Mouse (Mus musculus): Measurements from ENCODE around the gene B230217C12Rik.
"Not testable (repeated sequence)": the region's sequence is repeated elsewhere in the genome, so short reads cannot be mapped to it uniquely, and the experiment has no call there.

B230217C12Rik gene

DNA sequence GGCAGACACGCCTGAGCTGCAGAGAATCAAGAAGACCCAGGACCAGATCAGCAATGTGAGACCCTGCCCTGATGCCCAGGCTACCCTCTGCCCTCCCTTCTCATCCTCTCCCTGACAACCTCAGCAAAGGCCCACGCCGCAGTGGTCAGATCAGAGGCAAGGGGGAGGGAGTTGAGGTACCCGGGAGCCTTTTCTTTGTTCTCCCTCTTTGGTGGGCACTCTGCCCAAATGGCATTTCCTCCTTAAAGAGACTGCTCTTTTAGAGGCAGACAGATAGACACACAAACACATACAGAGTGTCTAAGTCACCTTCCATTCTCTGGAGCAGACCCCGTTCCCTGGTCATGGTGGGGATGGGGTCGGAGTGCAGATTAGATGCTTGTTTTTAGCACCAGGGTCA is 15.7 kb upstream of the B230217C12Rik start:
- in situ Hi-C loops (cut with MseI, MboI) = no loop called here

DNA sequence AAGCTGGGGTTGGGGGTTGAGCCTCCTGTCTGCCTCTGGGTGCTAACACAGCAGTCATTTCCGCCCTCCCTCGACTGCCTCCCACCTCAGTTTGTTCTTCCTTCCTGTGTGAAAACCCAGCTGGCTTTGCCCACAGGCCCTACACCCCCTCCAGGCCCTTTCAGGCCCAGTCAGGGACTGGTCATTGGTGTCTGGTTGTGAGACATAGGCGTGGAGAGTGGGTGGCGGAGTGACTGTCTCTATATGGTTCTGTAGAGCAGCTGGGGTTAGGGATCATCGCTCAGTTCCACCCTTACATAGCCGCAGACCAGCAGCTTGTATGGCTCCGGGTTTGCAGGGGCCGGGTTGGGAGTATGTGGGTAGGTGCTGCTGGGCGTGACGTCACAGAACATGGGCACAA is 15.3 kb upstream of the B230217C12Rik start:
- in situ Hi-C loops (cut with MseI, MboI) = no loop called here

DNA sequence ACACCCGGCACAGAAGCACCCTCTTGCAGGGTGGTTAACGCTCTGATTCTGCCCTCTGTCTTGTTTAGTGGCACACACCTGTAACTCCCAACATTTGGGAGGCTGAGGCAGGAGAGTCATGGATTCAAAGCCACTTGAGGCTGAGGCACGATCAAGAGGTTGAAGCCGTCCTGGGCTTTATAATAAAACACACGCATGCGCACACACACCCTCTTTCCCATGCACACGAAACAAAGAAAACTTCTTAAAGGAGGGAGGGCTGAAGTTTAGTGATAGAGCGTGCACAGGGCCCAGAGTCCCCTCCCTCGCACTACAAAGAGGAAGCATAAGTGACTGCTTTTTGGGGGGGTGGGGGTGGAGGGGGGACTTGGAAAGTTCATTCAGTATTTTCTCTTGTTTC is 14.6 kb upstream of the B230217C12Rik start:
- in situ Hi-C loops (cut with MseI, MboI) = no loop called here

DNA sequence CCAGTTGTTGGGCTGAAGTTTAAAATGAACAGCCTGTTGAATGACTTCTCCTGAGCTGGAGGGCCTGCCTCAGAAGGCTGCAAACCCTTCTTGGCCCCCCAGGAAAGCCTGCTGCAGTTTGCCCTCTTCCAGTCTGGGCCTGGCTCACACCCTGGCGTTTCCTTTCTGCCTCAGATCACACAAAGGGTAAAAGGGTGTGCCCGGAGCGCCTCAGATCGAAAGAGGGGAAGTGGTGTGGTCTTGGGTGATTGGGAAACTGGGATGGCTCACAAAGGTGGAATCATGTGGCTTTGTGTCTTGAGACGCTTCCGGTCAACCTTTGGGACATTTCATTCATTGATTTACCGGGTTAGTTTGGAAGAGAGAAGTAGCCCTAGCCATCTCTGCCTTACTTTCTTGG is 14.2 kb upstream of the B230217C12Rik start:
- in situ Hi-C loops (cut with MseI, MboI) = no loop called here

DNA sequence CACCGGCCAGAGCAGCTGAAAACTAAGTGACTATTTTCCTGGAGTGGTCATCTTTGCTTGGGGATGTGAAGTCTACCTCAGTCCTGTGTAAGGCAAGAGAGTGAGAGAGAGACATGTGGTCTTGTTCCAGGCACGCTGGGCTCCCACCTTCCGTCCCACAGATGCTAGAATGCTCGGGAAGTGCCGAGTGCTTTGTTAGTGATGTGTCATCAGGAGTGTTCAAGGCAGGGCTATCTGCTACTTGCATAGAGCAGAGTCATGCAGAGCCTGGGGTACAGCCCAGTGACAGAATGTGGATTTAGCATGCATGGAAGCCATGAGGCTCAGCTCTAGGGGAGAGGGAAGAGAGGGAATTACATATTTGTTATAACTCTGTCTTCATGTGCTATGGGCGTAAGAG is 12.9 kb upstream of the B230217C12Rik start:
- in situ Hi-C loops (cut with MseI, MboI) = no loop called here

DNA sequence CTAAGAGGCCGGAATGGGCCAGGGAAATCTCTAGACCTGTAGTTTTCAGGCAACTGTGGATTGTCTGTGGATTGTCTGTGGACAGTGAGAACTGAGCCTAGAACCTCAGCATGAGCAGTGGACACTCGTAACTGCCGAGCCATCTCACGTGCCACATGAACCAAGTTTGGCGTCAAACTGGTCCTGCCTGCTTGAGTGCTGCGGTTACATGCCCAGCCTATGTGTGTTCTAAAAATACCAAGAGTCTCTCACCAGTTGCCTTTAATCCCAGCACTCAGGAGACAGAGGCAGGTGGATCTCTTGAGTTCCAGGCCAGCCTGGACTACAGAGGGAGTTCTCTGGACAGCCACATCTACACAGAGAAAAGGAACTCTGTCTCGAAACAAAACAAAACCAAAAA is 11.2 kb upstream of the B230217C12Rik start:
- in situ Hi-C loops (cut with MseI, MboI) = no loop called here

DNA sequence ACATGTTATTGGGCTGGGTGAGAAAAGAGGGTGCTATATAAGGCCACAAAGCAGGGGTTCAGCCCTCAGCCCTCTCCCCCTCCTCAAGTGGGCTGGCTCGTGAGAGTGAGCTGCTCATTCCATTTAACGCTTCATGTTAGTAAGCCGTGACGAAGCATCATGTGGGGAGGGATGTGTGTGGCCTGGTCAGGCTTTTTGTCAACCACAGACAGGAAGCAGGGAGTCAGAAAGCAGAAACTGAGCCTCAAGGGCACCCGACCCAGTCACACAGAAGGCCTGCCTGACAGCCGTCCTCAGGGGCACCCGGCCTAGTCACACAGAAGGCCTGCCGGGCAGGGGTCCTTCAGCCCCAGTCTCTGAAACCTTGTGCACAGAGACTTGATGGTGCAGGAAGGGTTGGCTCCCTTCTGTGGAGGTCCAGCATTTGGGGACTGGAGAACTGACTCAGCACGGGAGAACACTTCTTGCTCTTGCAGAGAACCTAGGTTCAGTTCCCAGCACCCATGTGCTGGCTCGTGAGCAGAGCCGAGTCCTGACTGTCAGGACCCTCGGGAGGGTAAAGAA is 10.6 kb upstream of the B230217C12Rik start:
- in situ Hi-C loops (cut with MseI, MboI) = no loop called here

DNA sequence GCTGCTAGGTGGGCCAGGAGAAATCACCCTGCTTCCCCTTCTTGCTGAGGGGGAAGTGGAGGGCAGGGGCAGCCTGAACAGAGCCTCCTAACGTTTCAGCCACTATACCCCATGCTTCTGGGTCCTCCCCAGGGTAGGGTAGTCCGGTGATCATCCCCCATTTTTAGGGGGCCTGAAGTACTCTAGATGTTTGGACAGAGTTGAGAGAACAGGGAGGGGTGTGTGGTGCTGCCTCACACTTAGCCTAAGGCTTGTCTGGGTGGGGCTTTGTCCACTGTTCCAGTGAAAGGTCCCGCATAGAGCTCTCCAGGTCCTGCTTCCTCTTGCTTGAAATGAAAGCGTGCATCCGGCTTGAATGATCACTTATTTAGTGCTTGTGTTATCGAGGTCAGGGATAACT is 10.1 kb upstream of the B230217C12Rik start:
- in situ Hi-C loops (cut with MseI, MboI) = no loop called here

DNA sequence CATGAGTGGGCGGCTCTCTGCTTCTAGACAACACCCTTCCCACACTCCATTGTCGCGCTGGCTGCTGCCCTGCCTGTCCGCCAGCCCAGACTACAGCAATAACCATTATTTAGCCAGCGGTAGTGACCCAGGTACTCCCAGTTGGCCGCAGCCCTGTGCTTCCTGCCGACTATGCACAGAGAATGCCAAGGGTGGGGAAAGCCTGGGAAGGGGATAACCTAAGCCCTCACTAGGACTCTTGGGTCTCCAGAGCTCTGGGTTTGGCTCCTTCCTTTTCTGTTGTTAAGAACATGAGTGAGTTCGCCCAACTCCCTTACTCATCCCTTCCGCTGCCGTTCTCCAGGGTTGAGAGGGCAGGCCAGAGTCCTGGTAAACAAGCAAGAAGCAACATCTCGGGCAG is 8.6 kb upstream of the B230217C12Rik start:
- in situ Hi-C loops (cut with MseI, MboI) = no loop called here

DNA sequence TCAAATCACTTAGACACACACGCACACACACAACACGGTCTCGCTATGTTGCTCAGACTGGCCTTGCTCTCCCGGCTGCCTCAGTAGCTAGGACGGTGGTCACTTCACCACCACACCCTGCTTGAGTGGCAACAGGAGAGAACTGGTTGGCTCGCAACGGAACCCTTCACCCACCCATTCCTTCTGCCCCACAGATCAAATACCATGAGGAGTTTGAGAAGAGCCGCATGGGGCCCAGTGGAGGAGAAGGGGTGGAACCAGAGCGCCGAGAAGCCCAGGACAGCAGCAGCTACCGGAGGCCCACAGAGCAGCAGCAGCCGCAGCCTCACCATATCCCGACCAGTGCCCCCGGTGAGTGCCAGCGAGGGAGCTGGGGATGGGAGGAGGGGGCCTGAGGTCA is 7.2 kb upstream of the B230217C12Rik start:
- in situ Hi-C loops (cut with MseI, MboI) = no loop called here

DNA sequence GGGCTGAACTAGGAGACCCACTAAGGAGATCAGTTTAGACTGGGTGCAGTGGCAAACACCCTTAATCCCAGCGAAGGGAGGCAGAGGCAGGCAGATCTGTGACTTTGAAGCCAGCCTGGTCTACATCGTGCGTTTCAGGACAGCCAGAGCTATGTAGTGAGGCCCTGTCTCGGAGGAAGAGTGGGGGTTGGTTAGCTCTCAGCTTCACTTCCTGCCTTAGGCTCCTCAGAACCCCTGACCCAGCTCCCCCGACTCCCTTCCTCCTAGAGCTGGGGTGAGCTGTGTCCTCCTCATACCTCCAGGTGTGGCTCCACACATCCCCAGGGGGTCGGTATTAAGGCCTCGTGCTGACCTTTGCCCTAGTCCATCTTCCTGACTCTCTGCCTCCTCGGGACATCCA is 4.0 kb upstream of the B230217C12Rik start:
- in situ Hi-C loops (cut with MseI, MboI) = no loop called here

DNA sequence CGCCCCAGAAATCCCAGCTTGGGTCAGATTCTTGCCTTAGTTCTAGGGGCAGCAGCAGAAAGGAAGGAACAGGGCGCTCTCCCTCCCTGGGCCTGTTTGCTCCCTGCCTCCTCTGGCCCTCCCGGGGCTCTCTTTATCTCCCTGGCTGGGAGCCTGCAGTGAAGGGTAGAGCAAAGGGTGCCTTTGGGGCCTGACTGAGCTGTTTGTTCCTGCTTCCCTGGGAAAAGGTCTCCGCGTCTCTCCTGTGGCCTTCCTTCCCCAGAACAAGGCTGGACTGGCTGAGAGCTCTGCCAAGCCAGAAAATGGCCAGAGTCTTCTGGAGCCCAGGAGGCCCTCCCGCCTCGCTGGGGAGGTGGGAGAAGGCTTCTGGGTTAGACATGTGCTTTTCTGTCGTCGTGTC is 3.5 kb upstream of the B230217C12Rik start:
- in situ Hi-C loops (cut with MseI, MboI) = not testable (repeated sequence)

DNA sequence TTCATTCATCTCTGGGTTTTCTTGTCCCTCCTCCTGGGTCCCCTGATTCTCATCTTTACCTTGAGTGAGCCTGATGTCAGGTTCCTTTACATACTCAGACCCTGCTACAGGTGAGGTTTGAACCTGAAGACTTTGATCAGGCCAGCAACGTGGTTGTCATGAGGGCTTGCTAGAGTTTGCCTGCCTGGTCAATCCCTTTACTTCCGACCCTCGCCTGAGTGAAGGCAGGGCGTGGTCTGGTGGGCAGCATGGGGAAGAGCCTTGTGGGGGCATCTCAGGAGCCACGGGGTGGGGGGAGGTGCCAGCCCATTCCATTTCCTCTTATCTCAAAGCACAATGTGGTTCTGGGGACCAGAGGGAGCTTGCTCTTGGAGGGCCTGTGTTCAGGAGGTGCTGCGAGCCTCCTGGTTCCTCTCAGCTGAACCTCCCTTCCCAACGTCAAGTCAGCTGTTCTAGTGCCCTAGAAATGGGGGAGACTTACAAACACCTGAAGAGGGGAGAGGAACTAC is 2.9 kb upstream of the B230217C12Rik start:
- in situ Hi-C loops (cut with MseI, MboI) = no loop called here

DNA sequence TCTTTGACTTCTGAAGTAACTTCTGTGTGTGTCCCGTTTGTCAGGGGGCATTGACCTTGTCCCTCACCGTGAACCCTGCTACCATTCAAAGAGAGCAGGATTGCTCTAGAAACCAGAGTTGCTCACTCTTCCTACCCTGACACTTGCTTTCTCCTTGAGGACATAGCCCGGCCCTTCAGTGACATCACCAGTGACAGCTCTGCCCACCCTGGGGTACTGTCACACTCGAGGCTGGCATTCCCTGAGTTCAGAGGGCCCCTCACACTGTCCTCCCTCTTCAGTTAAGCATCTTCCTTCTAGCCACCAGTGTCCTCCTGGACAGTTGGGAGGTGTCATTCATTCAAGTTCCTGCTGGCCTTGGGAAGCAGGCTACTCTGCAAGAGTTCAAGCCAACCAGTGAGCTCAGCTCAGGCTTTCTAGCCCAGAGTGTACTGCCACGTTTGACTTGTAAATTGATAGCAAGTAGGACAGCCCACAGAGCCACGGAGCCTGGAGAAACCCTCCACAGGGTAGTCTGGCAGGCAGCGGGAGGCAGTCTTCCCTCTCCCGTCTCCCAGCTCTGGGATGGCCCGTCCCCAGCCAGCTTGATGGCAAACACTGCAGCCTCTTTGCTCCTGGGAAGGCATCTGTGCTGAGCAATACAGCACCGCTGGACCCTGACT is 1.7 kb upstream of the B230217C12Rik start:
- in situ Hi-C loops (cut with MseI, MboI) = no loop called here

DNA sequence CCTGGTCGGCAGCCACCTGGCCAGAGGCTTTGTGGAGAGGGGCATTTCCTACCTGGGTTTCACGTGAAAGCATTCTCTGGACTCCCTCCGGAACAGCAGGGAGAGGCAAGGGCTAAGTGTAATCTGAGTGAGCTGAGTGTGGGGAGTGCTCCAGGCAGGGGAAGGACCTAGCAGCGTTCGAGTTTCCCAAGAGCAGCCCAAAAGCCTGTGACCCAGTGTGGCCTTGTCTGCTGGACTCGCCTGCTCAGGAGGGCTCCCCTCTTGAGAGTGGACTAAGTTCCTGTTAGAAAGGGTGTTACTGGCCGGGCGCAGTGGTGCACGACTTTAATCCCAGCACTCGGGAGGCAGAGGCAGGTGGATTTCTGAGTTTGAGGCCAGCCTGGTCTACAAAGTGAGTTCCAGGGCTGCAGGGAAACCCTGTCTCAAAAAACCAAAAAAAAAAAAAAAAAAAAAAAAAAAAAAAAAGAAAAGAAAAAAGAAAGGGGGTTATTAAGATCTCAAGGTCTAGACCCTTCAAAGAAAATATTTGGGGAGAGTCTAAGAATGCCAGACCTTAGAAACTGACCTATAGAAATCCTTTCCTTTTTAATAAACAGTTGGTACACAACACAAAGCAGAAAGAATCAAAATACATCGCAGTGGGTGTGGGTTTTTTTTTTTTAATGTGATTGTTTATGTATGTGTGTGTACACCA is 992 bp upstream of the B230217C12Rik start:
- in situ Hi-C loops (cut with MseI, MboI) = no loop called here

DNA sequence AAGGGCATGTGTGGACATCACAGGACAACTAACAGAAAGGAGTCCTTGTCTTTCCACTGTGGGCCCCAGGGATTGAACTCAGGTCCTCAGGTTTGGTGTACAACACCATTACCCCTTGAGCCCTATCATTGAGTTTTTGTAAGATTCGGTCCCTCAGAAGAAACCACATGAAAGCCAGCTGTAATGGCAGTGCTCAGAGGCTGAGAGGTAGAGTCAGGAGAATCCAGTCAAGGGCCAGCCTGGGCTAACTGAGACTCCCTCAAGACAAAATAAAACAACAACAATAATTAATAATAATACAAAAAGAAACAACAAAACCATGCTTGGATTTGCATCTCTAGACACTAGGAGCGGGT is 467 bp upstream of the B230217C12Rik start:
- in situ Hi-C loops (cut with MseI, MboI) = no loop called here

DNA sequence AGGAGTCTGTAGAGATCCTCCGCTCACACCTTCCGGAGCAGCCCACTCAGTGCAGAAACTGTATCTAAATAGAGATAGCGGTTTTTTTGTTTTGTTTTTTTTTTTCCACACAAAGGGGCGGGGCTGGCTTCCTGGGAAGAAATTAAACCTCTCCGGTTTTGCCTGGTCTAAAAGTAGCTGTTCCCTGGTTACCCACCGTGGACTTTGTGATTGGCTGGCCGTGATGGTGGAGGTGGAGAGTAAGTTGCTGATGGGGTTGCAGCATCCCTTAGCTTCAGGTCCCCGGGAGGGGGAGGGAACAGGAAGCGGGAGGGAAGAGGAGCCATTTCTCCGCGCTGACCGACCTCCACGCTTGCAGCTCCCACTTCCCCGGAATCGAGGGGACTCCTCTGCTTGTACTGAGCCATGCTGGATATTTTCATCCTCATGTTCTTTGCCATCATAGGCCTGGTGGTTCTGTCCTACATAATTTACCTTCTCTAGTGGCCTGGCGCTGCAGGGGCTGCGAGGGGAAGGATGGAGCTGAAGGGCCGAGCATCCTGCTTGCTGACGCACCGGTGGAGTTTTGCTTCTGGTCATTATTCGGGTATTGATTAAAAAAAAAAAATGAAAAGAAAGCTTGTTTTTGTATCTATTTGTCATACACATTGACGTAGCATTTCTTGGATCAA is 546 bp downstream of the B230217C12Rik start:
- in situ Hi-C loops (cut with MseI, MboI) = no loop called here

DNA sequence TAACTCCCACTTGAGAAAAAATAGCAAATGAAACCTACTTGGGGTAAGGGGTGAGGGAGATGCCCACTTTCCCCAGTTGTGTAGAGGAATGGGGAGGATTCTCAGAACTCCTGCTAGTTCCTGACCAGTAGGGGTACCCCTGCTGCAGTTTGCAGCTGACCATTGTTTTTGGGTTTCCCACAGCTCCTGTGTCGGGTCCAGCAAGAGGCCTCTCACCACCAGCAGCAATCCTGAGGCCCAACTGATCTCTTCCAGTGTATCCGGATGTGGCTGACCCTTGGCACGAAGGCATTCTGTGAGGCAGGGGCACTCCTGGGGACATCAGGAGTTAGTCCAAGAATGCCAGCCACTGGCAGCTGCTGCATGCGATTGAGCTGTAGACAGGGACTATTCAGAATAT is 1.4 kb downstream of the B230217C12Rik start:
- in situ Hi-C loops (cut with MseI, MboI) = no loop called here

DNA sequence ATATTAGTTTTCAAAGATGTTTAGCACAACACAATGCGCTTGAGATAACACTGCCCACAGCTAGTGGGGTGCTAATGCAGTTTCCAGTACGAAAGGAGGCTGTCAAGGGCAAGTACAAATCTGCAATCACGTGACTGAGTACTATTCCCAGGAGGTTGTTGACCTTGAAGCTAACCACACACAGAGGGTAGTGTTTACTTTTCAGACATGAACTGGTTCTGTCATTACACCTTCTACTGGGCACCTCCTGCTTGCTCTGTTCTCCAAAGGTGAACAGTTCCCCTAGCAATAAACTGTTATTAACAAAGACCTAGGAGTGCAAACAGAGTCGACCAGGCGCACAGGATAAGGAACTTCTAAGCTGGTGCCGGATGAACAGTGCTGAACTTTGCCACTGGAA is 9.8 kb downstream of the B230217C12Rik start:
- in situ Hi-C loops (cut with MseI, MboI) = no loop called here

DNA sequence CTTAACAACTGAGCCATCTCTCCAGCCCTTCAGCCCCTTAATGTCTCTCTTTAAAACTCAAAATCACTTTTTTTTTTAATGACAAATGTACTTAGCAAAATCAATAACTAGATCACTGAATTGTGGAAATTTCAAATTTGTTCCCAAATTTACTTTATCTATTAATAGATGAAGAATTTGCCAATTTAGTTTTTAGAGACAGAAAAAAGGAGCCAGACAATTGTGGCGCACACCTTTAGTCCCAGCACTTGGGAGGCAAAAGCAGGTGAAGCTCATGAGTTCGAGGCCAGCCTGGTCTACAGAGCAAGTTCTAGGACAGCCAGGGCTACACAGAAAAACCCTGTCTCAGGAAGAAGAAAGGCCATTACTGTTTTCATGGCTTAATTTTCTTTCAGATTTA is 11.0 kb downstream of the B230217C12Rik start:
- in situ Hi-C loops (cut with MseI, MboI) = no loop called here

DNA sequence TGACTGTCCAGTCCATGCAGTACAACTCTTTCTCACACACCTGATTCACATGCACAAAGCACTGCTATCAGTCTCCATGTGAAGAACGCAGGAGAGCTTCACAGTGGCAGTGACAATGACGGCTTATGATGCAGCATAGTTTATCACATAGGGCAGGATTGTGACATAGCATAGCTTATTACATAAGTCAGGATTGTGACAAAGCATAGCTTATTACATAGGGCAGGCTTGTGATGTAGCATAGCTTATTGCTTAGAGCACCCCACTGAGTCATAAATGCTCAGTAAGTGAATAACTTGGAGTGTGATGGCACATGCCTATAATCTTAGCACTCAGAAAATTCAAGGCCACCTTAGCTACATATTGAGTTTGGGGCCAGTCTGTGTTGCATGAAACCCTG is 14.9 kb downstream of the B230217C12Rik start:
- in situ Hi-C loops (cut with MseI, MboI) = no loop called here

DNA sequence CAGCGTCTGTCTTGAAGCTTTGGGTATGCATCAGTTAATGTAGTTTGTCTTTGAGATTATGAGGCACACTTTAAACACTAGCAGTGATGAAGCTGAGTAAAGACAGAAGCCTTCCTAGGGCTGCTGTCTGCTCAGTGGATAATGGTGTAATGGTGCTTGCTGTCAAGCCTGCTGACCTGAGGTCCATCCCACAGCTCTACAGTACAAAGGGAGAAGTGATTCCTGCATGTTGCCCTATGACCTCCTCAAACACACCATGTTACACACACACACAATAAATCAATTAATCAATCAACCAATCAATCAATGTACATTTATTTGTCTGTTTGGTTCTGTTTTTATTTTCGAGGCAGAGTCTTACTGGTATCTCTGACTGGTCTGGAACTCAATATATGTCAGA is 21.6 kb downstream of the B230217C12Rik start:
- in situ Hi-C loops (cut with MseI, MboI) = no loop called here

DNA sequence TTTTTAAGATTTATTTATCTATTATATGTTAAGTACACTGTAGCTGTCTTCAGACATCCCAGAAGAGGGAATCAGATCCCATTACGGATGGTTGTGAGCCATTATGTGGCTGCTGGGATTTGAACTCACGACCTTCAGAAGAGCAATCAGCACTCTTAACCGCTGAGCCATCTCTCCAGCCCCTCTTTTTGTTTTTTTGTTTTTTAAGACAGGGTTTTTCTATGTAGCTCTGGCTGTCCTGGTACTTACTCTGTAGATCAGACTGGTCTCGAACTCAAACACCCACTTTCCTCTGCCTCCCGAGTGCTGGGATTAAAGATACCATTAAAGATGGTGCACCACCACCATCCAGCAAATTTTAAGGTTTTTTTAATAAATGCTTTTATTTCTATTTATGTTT is 24.8 kb downstream of the B230217C12Rik start:
- in situ Hi-C loops (cut with MseI, MboI) = no loop called here
